Mouse (Mus musculus) liver, embryonic 11.5 days (tissue): ENCODE results near the gene Slc1a2. TPM values are rescaled to one million over a fixed set of nuclear protein-coding genes. Genes with fewer than 3 reads are reported as not detected.

Experiments
- ATAC-seq: fragments of 200-750 bp; cut with Nextera tagmentation; replicated peaks from 2 replicates; pipeline ENCODE4 v1.8.0; 2017; ENCODE audit warnings: moderate number of reproducible peaks, mild to moderate bottlenecking, moderate TSS enrichment, moderate library complexity; ENCODE audit not compliant: low FRiP score
- DNase-seq: peaks from one replicate; pipeline ENCODE4 v3.0.0-alpha.2; 2017; ENCODE audit warnings: low spot score
- H3K27ac ChIP-seq: fragments of 300-500 bp; sonication (generic); 2 replicates; pipeline ENCODE4 v1.5.1; 2014; ENCODE audit warnings: mild to moderate bottlenecking, low read depth, low read length, control low read depth
- H3K27me3 ChIP-seq: fragments of 300-500 bp; sonication (generic); replicated peaks from 2 replicates; pipeline ENCODE4 v1.6.1; 2014; ENCODE audit warnings: low read length, mixed read lengths; ENCODE audit not compliant: control insufficient read depth, insufficient read depth
- H3K36me3 ChIP-seq: fragments of 300-500 bp; sonication (generic); 2 replicates; pipeline ENCODE4 v1.6.1; 2014; ENCODE audit warnings: mild to moderate bottlenecking, low read length, moderate library complexity, mixed read lengths; ENCODE audit not compliant: control insufficient read depth, insufficient read depth
- H3K4me1 ChIP-seq: fragments of 300-500 bp; sonication (generic); replicated peaks from 2 replicates; pipeline ENCODE4 v1.6.1; 2014; ENCODE audit warnings: low read length, mixed read lengths; ENCODE audit not compliant: control insufficient read depth, insufficient read depth
- H3K4me2 ChIP-seq: fragments of 300-500 bp; sonication (generic); 2 replicates; pipeline ENCODE4 v1.6.1; 2014; ENCODE audit warnings: mild to moderate bottlenecking, control low read depth, moderate library complexity
- H3K4me3 ChIP-seq: fragments of 300-500 bp; sonication (generic); 2 replicates; pipeline ENCODE4 v1.5.1; 2014; ENCODE audit warnings: low read depth, low read length, control low read depth
- H3K9ac ChIP-seq: fragments of 300-500 bp; sonication (generic); 2 replicates; pipeline ENCODE4 v1.6.1; 2014; ENCODE audit warnings: low read depth, low read length, control low read depth
- H3K9me3 ChIP-seq: fragments of 300-500 bp; sonication (generic); 2 replicates; pipeline ENCODE4 v1.6.1; 2016; ENCODE audit warnings: low read length, inconsistent platforms, mixed read lengths; ENCODE audit not compliant: control insufficient read depth
- WGBS: fragments of 180-500 bp; shearing (Covaris S2); extraction: QIAGEN DNeasy Blood & Tissue Kit; methylation state at CpG from one replicate; pipeline ENCODE4 v1.1.7; 2014; 5-methylcytosine and 5-hydroxymethylcytosine counted together
- polyA plus RNA-seq: library from polyadenylated mRNA; unstranded; fragments of >200 nt; fragmentation: Nextera tagmentation; extraction: Ambion mirVana; gene quantifications from 2 replicates; pipeline ENCODE4 v1.2.1, GENCODE M21; 2014

Slc1a2 gene
- polyA plus RNA-seq, 1 experiment from 2014 or later, result 0.43 TPM

GRCm38 (mm10) chr2:102749926-102750325 lies 91.5 kb downstream of the Slc1a2 start:
- ATAC-seq (no peak), DNase-seq (no peak)
- 64% methylated on average over 2 of the region's 2 CpGs for WGBS
- Histone ChIP-seq H3K9ac (no peak overlapping the region), H3K27ac (no peak overlapping the region), H3K4me2 (no peak overlapping the region), H3K36me3 (no peaks in the 10 kb centered on the region), H3K4me1 (peaks cover 7% of the 10 kb centered on the region; the same call in 1 of the 2 replicates), H3K9me3 (no peaks in the 10 kb centered on the region), H3K4me3 (no peak overlapping the region), H3K27me3 (no peaks in the 10 kb centered on the region)

- H3K9me3 ChIP-seq, result no peaks in the 10 kb centered on the region
These were observed 93.4 kb downstream of the Slc1a2 start for GRCm38 (mm10) chr2:102751846-102752245.

GRCm38 (mm10) chr2:102757241-102757860 lies 98.9 kb downstream of the Slc1a2 start:
- Histone ChIP-seq H3K9me3 (no peaks in the 10 kb centered on the region), H3K36me3 (no peaks in the 10 kb centered on the region), H3K4me2 (no peak overlapping the region), H3K4me1 (no peaks in the 10 kb centered on the region), H3K27ac (no peak overlapping the region), H3K4me3 (no peak overlapping the region), H3K27me3 (no peaks in the 10 kb centered on the region), H3K9ac (no peak overlapping the region)
- DNase-seq (no peak), ATAC-seq (no peak)
- 76% methylated on average over 5 of the region's 5 CpGs for WGBS

More at GRCm38 (mm10) chr2:102751846-102752245, 93.4 kb downstream of the Slc1a2 start:
- 32% methylated on average over 1 of the region's 1 CpGs for WGBS
- Histone ChIP-seq H3K4me1 (no peaks in the 10 kb centered on the region), H3K4me2 (no peak overlapping the region), H3K9ac (no peak overlapping the region), H3K36me3 (no peaks in the 10 kb centered on the region), H3K27me3 (no peaks in the 10 kb centered on the region), H3K27ac (no peak overlapping the region), H3K4me3 (no peak overlapping the region)
- ATAC-seq, result no peak
- no peak for DNase-seq

GRCm38 (mm10) chr2:102759479-102759878 lies 101.0 kb downstream of the Slc1a2 start:
- Histone ChIP-seq H3K36me3 (no peaks in the 10 kb centered on the region), H3K27me3 (no peaks in the 10 kb centered on the region), H3K4me1 (no peaks in the 10 kb centered on the region), H3K4me3 (no peak overlapping the region), H3K27ac (no peak overlapping the region), H3K9ac (no peak overlapping the region), H3K4me2 (no peak overlapping the region), H3K9me3 (no peaks in the 10 kb centered on the region)
- ATAC-seq (no peak), DNase-seq (no peak)
- WGBS, result 93% methylated on average over 5 of the region's 5 CpGs

- DNase-seq (no peak), ATAC-seq (no peak)
- no peak overlapping the region for H3K9ac ChIP-seq
- no peaks in the 10 kb centered on the region for H3K9me3 ChIP-seq
- no peaks in the 10 kb centered on the region for H3K4me1 ChIP-seq
- no peak overlapping the region for H3K4me3 ChIP-seq
- 75% methylated on average over 5 of the region's 5 CpGs for WGBS
- no peaks in the 10 kb centered on the region for H3K36me3 ChIP-seq
- H3K27me3 ChIP-seq, result no peaks in the 10 kb centered on the region
- no peak overlapping the region for H3K27ac ChIP-seq
- H3K4me2 ChIP-seq, result no peak overlapping the region
These were observed 102.0 kb downstream of the Slc1a2 start for GRCm38 (mm10) chr2:102760284-102761072.

- H3K9me3 ChIP-seq, result no peaks in the 10 kb centered on the region
- H3K9ac ChIP-seq, result no peak overlapping the region
- ATAC-seq (no peak), DNase-seq (no peak)
- WGBS, result 75% methylated on average over 3 of the region's 3 CpGs
- no peak overlapping the region for H3K27ac ChIP-seq
- no peaks in the 10 kb centered on the region for H3K27me3 ChIP-seq
- H3K4me3 ChIP-seq, result no peak overlapping the region
- no peaks in the 10 kb centered on the region for H3K36me3 ChIP-seq
- H3K4me2 ChIP-seq, result no peak overlapping the region
- no peaks in the 10 kb centered on the region for H3K4me1 ChIP-seq
These were observed 104.7 kb downstream of the Slc1a2 start for GRCm38 (mm10) chr2:102763176-102763575.

GRCm38 (mm10) chr2:102763991-102764390 lies 105.5 kb downstream of the Slc1a2 start:
- no peaks in the 10 kb centered on the region for H3K27me3 ChIP-seq
- H3K36me3 ChIP-seq, result no peaks in the 10 kb centered on the region
- no peaks in the 10 kb centered on the region for H3K4me1 ChIP-seq
- no peak overlapping the region for H3K4me2 ChIP-seq
- H3K27ac ChIP-seq, result no peak overlapping the region
- no peak for ATAC-seq
- H3K4me3 ChIP-seq, result no peak overlapping the region
- no peak overlapping the region for H3K9ac ChIP-seq
- WGBS, result 87% methylated on average over 2 of the region's 2 CpGs
- no peak for DNase-seq
- no peaks in the 10 kb centered on the region for H3K9me3 ChIP-seq

GRCm38 (mm10) chr2:102764602-102765374 lies 106.3 kb downstream of the Slc1a2 start:
- no peak overlapping the region for H3K9ac ChIP-seq
- H3K4me1 ChIP-seq, result no peaks in the 10 kb centered on the region
- no peak overlapping the region for H3K27ac ChIP-seq
- ATAC-seq, result no peak
- no peak for DNase-seq
- no peak overlapping the region for H3K4me3 ChIP-seq
- no peaks in the 10 kb centered on the region for H3K9me3 ChIP-seq
- H3K36me3 ChIP-seq, result no peaks in the 10 kb centered on the region
- WGBS, result 60% methylated on average over 8 of the region's 8 CpGs
- H3K4me2 ChIP-seq, result no peak overlapping the region
- H3K27me3 ChIP-seq, result no peaks in the 10 kb centered on the region
